Mouse (Mus musculus) CH12.LX (cell line): ENCODE results near the gene Zfp658. TPM values are rescaled to one million over a fixed set of nuclear protein-coding genes. Genes with fewer than 3 reads are reported as not detected.

Experiments used
- DNase-seq: peaks from one replicate; pipeline ENCODE4 v3.0.0-alpha.2; 2013; ENCODE audit errors: extremely low read depth
- H3K27ac ChIP-seq: 2 replicates; pipeline ENCODE4 v1.5.1; 2012; ENCODE audit warnings: low read depth, mild to moderate bottlenecking, control low read depth, moderate library complexity; ENCODE audit not compliant: insufficient read depth
- H3K27me3 ChIP-seq: replicated peaks from 2 replicates; pipeline ENCODE3; 2012; ENCODE audit warnings: inconsistent platforms
- H3K36me3 ChIP-seq, 2 experiments: replicated peaks in 1 of 2; 2 replicates each; pipeline versions ENCODE3 to v1.6.1; 2012; ENCODE audit warnings: inconsistent platforms in 1 of 2, low read length in 1 of 2, mild to moderate bottlenecking in 1 of 2, mixed read lengths in 1 of 2, moderate library complexity in 1 of 2; ENCODE audit not compliant: control insufficient read depth in 1 of 2, insufficient read depth in 1 of 2
- H3K4me1 ChIP-seq, 2 experiments: 2 replicates each; pipeline ENCODE4 v1.6.1; 2012; ENCODE audit warnings: inconsistent platforms in 1 of 2, moderate library complexity in 1 of 2; ENCODE audit not compliant: insufficient read depth in 2 of 2, control insufficient read depth in 1 of 2
- H3K4me2 ChIP-seq: 2 replicates; pipeline ENCODE4 v1.6.1; 2012; ENCODE audit warnings: low read depth, mild to moderate bottlenecking, control low read depth; ENCODE audit not compliant: poor library complexity, insufficient read depth, severe bottlenecking
- H3K4me3 ChIP-seq, 3 experiments: fragments of 150-350 bp in 1 of 3; sonication (generic) in 1 of 3; replicated peaks in 1 of 3; 2 replicates each; pipeline versions ENCODE3 to v1.5.1; 2011 to 2012; ENCODE audit warnings: low read depth in 2 of 3, low read length in 2 of 3, mild to moderate bottlenecking in 2 of 3, moderate library complexity in 2 of 3, control low read depth in 1 of 3, improper control_type of control experiment in 1 of 3, inconsistent platforms in 1 of 3, mixed read lengths in 1 of 3; ENCODE audit not compliant: poor library complexity in 1 of 3
- H3K79me2 ChIP-seq: replicated peaks from 2 replicates; pipeline ENCODE4 v1.6.1; 2012; ENCODE audit warnings: mild to moderate bottlenecking, moderate library complexity; ENCODE audit not compliant: control insufficient read depth, poor library complexity, insufficient read depth, severe bottlenecking; ENCODE audit errors: extremely low read depth
- H3K9ac ChIP-seq: 2 replicates; pipeline ENCODE4 v1.6.1; 2012; ENCODE audit warnings: low read depth, mild to moderate bottlenecking, control low read depth, moderate library complexity; ENCODE audit not compliant: insufficient read depth
- H3K9me3 ChIP-seq: replicated peaks from 2 replicates; pipeline ENCODE3; 2012; ENCODE audit warnings: low read length, inconsistent platforms, mixed read lengths
- BHLHE40 ChIP-seq: IDR thresholded peaks from 2 replicates; pipeline ENCODE4 v1.6.1; 2011; ENCODE audit warnings: mild to moderate bottlenecking, low read depth, low read length, improper control_type of control experiment
- CHD1 ChIP-seq: IDR thresholded peaks from 2 replicates; pipeline ENCODE4 v1.6.1; 2012; ENCODE audit warnings: low read depth, low read length, improper control_type of control experiment, inconsistent platforms
- CHD2 ChIP-seq: IDR thresholded peaks from 2 replicates; pipeline ENCODE4 v1.6.1; 2011; ENCODE audit warnings: low read length, improper control_type of control experiment
- CTCF ChIP-seq, 2 experiments: IDR thresholded peaks in 1 of 2; conservative IDR thresholded peaks in 1 of 2; 2 replicates each; pipeline ENCODE4 v1.5.1; 2011 to 2012; ENCODE audit warnings: low read depth in 2 of 2, low read length in 2 of 2, improper control_type of control experiment in 1 of 2, inconsistent platforms in 1 of 2, mild to moderate bottlenecking in 1 of 2, moderate library complexity in 1 of 2
- E2F4 ChIP-seq: IDR thresholded peaks from 2 replicates; pipeline ENCODE4 v1.6.1; 2011; ENCODE audit warnings: low read depth, low read length, improper control_type of control experiment; ENCODE audit not compliant: insufficient replicate concordance
- ELF1 ChIP-seq: IDR thresholded peaks from 2 replicates; pipeline ENCODE4 v1.6.1; 2014; ENCODE audit warnings: low read depth, mild to moderate bottlenecking, inconsistent platforms, low read length, improper control_type of control experiment
- EP300 ChIP-seq: IDR thresholded peaks from 2 replicates; pipeline ENCODE4 v1.6.1; 2011; ENCODE audit warnings: low read length, improper control_type of control experiment
- ETS1 ChIP-seq: conservative IDR thresholded peaks from 2 replicates; pipeline ENCODE4 v1.6.1; 2012; ENCODE audit warnings: low read depth, mild to moderate bottlenecking, inconsistent platforms, low read length, improper control_type of control experiment, moderate library complexity
- GABPA ChIP-seq: IDR thresholded peaks from 2 replicates; pipeline ENCODE4 v1.6.1; 2012; ENCODE audit warnings: low read depth, low read length, improper control_type of control experiment, inconsistent platforms; ENCODE audit not compliant: insufficient replicate concordance
- HCFC1 ChIP-seq: IDR thresholded peaks from 2 replicates; pipeline ENCODE4 v1.6.1; 2012; ENCODE audit warnings: low read depth, mild to moderate bottlenecking, inconsistent platforms, low read length, improper control_type of control experiment
- IRF4 ChIP-seq: IDR thresholded peaks from 2 replicates; pipeline ENCODE4 v1.6.1; 2014; ENCODE audit warnings: low read depth, mild to moderate bottlenecking, inconsistent platforms, low read length, improper control_type of control experiment
- JUN ChIP-seq: IDR thresholded peaks from 2 replicates; pipeline ENCODE4 v1.6.1; 2011; ENCODE audit warnings: low read depth, mild to moderate bottlenecking, low read length, improper control_type of control experiment, moderate library complexity; ENCODE audit not compliant: insufficient read depth
- JUND ChIP-seq: conservative IDR thresholded peaks from 2 replicates; pipeline ENCODE4 v1.6.1; 2011; ENCODE audit warnings: low read depth, low read length, improper control_type of control experiment
- KAT2A ChIP-seq: IDR thresholded peaks from 2 replicates; pipeline ENCODE4 v1.6.1; 2012; ENCODE audit warnings: low read length, improper control_type of control experiment, inconsistent platforms; ENCODE audit not compliant: insufficient replicate concordance
- MAFK ChIP-seq: IDR thresholded peaks from 2 replicates; pipeline ENCODE4 v1.6.1; 2011; ENCODE audit warnings: low read length, improper control_type of control experiment; ENCODE audit not compliant: insufficient replicate concordance
- MAX ChIP-seq: IDR thresholded peaks from 2 replicates; pipeline ENCODE4 v1.6.1; 2011; ENCODE audit warnings: low read length, improper control_type of control experiment
- MAZ ChIP-seq: IDR thresholded peaks from 2 replicates; pipeline ENCODE4 v1.6.1; 2012; ENCODE audit warnings: low read depth, mild to moderate bottlenecking, inconsistent platforms, low read length, improper control_type of control experiment, moderate library complexity
- MEF2A ChIP-seq: IDR thresholded peaks from 2 replicates; pipeline ENCODE4 v1.6.1; 2014; ENCODE audit warnings: low read depth, mild to moderate bottlenecking, inconsistent platforms, low read length, improper control_type of control experiment, borderline replicate concordance
- MXI1 ChIP-seq: IDR thresholded peaks from 2 replicates; pipeline ENCODE4 v1.6.1; 2011; ENCODE audit warnings: mild to moderate bottlenecking, low read depth, low read length, improper control_type of control experiment
- MYC ChIP-seq: IDR thresholded peaks from 2 replicates; pipeline ENCODE4 v1.6.1; 2011; ENCODE audit warnings: low read depth, mild to moderate bottlenecking, improper control_type of control experiment, low read length
- NELFE ChIP-seq: IDR thresholded peaks from 2 replicates; pipeline ENCODE4 v1.6.1; 2011; ENCODE audit warnings: low read depth, low read length, improper control_type of control experiment
- NRF1 ChIP-seq: IDR thresholded peaks from 2 replicates; pipeline ENCODE4 v1.6.1; 2014; ENCODE audit warnings: low read depth, mild to moderate bottlenecking, inconsistent platforms, low read length, improper control_type of control experiment, moderate library complexity
- PAX5 ChIP-seq: IDR thresholded peaks from 2 replicates; pipeline ENCODE4 v1.6.1; 2012; ENCODE audit warnings: low read length, inconsistent platforms, mixed read lengths
- POLR2A ChIP-seq: IDR thresholded peaks from 2 replicates; pipeline ENCODE4 v1.6.1; 2011; ENCODE audit warnings: low read depth, mild to moderate bottlenecking, improper control_type of control experiment, low read length
- POLR2AphosphoS2 ChIP-seq: IDR thresholded peaks from 2 replicates; pipeline ENCODE4 v1.6.1; 2011; ENCODE audit warnings: low read depth, low read length, improper control_type of control experiment
- RAD21 ChIP-seq: IDR thresholded peaks from 2 replicates; pipeline ENCODE4 v1.6.1; 2011; ENCODE audit warnings: low read depth, mild to moderate bottlenecking, low read length, improper control_type of control experiment, moderate library complexity
- RCOR1 ChIP-seq: conservative IDR thresholded peaks from 2 replicates; pipeline ENCODE4 v1.6.1; 2012; ENCODE audit warnings: low read depth, mild to moderate bottlenecking, inconsistent platforms, low read length, improper control_type of control experiment
- SIN3A ChIP-seq: IDR thresholded peaks from 2 replicates; pipeline ENCODE4 v1.6.1; 2012; ENCODE audit warnings: low read length, improper control_type of control experiment, inconsistent platforms
- SMC3 ChIP-seq: IDR thresholded peaks from 2 replicates; pipeline ENCODE4 v1.6.1; 2011; ENCODE audit warnings: low read depth, low read length, improper control_type of control experiment
- TBP ChIP-seq: conservative IDR thresholded peaks from 2 replicates; pipeline ENCODE4 v1.6.1; 2011; ENCODE audit warnings: low read depth, low read length, improper control_type of control experiment
- TCF12 ChIP-seq: IDR thresholded peaks from 2 replicates; pipeline ENCODE4 v1.6.1; 2014; ENCODE audit warnings: low read depth, mild to moderate bottlenecking, inconsistent platforms, low read length, improper control_type of control experiment
- UBTF ChIP-seq: IDR thresholded peaks from 2 replicates; pipeline ENCODE4 v1.6.1; 2012; ENCODE audit warnings: low read depth, mild to moderate bottlenecking, inconsistent platforms, low read length, improper control_type of control experiment, moderate library complexity
- USF1 ChIP-seq: IDR thresholded peaks from 2 replicates; pipeline ENCODE4 v1.6.1; 2014; ENCODE audit warnings: low read depth, mild to moderate bottlenecking, inconsistent platforms, low read length, improper control_type of control experiment
- USF2 ChIP-seq: conservative IDR thresholded peaks from 2 replicates; pipeline ENCODE4 v1.6.1; 2011; ENCODE audit warnings: low read depth, low read length, improper control_type of control experiment
- ZC3H11A ChIP-seq: IDR thresholded peaks from 2 replicates; pipeline ENCODE4 v1.6.1; 2012; ENCODE audit warnings: low read depth, mild to moderate bottlenecking, inconsistent platforms, low read length, improper control_type of control experiment
- ZKSCAN1 ChIP-seq: IDR thresholded peaks from 2 replicates; pipeline ENCODE4 v1.6.1; 2012; ENCODE audit warnings: low read depth, inconsistent platforms, low read length, improper control_type of control experiment, borderline replicate concordance
- ZMIZ1 ChIP-seq: IDR thresholded peaks from 2 replicates; pipeline ENCODE4 v1.6.1; 2012; ENCODE audit warnings: low read depth, mild to moderate bottlenecking, inconsistent platforms, low read length, improper control_type of control experiment
- ZNF384 ChIP-seq: IDR thresholded peaks from 2 replicates; pipeline ENCODE4 v1.6.1; 2012; ENCODE audit warnings: low read depth, low read length, improper control_type of control experiment, inconsistent platforms
- dilution Hi-C: fragments of 300-500 bp; cut with MboI; formaldehyde crosslinking; loops from 2 replicates; pipeline ENCODE4 v1.14.3; 2020; ENCODE audit warnings: low sequenced_read_pairs; ENCODE audit not compliant: extremely low pct_unique_long_range_greater_than_20kb, extremely low pct_ligation_motif_present
- in situ Hi-C: fragments of 300-500 bp; cut with MboI; formaldehyde crosslinking; loops from 3 replicates; pipeline ENCODE4 v1.14.3; 2019; ENCODE audit warnings: low sequenced_read_pairs, low pct_ligation_motif_present, low pct_unique_long_range_greater_than_20kb, mixed read lengths
- polyA plus RNA-seq: library from polyadenylated mRNA; unstranded; fragments of >175 nt; gene quantifications from 2 replicates; pipeline ENCODE4 v1.2.1, GENCODE M21; 2012; ENCODE audit warnings: low read depth; ENCODE audit not compliant: insufficient read length
- total RNA-seq, 2 experiments: library from RNA; depleted of rRNA; stranded (reverse); fragments of 300-350 nt in 1 of 2; fragments of >200 nt in 1 of 2; gene quantifications; 2 replicates each; pipeline ENCODE4 v1.2.3; 2012 to 2014

Gene Zfp658
- total RNA-seq (2012; rRNA removed) (2.5 and 2.9 TPM in 2 replicates), total RNA-seq (2014; rRNA removed) (3.3 and 3.4 TPM in 2 replicates), polyA plus RNA-seq (2.0 and 2.3 TPM in 2 replicates)

GRCm38 (mm10) chr7:43562006-43562633 is at the start of gene Zfp658:
TSS of gene Zfp658 (plus strand) at chr7:43562256.
- Histone ChIP-seq H3K4me1 (peaks cover 13 to 23% of the 10 kb centered on the region in 2 experiments), H3K9me3 (no peaks in the 10 kb centered on the region), H3K9ac (peak within 1 kb of the TSS; percentile 47), H3K79me2 (no peaks in the 10 kb centered on the region), H3K27ac (peak within 1 kb of the TSS; percentile 35), H3K36me3 (peaks cover 4 to 16% of the 10 kb centered on the region in 2 experiments), H3K4me2 (peak within 1 kb of the TSS; percentile 79), H3K27me3 (no peaks in the 10 kb centered on the region), H3K4me3 (peak within 1 kb of the TSS; percentile 75 to 94 (median 79))
- peak; percentile 49; the same call in 1 of the 2 replicates for TF ChIP-seq MAZ
- TF ChIP-seq PAX5, result no peak
- TF ChIP-seq BHLHE40, result 0 out of 2 replicates have a peak, but pooled peaks have one; percentile 31
- peak; percentile 56 for TF ChIP-seq MYC
- TF ChIP-seq JUND, result no peak
- peak; percentile 50; the same call in 1 of the 2 replicates for TF ChIP-seq MAX
- peak; percentile 78; the same call in 1 of the 2 replicates for TF ChIP-seq TCF12
- no peak for TF ChIP-seq MAFK
- no peak; the same call in 1 of the 2 replicates for TF ChIP-seq CHD1
- no peak for TF ChIP-seq RAD21
- no peak for TF ChIP-seq CTCF (conservative IDR thresholded peaks at IDR 0.05 in 1 of 2, IDR thresholded peaks at IDR 0.05 in 1 of 2; ENCODE audit: low read depth in 2 of 2, low read length in 2 of 2)
- peak; percentile 71 for TF ChIP-seq POLR2A
- peak; percentile 84 for TF ChIP-seq SIN3A
- TF ChIP-seq UBTF, result no peak
- peak; percentile 25; the same call in 1 of the 2 replicates for TF ChIP-seq EP300
- TF ChIP-seq CHD2, result peak; percentile 33; the same call in 1 of the 2 replicates
- peak; percentile 56; the same call in 1 of the 2 replicates for TF ChIP-seq MEF2A
- TF ChIP-seq HCFC1, result peak; percentile 78
- peak; percentile 30; the same call in 1 of the 2 replicates for TF ChIP-seq ZMIZ1
- no peak for TF ChIP-seq JUN
- TF ChIP-seq RCOR1, result 0 out of 2 replicates have a peak, but pooled peaks have one; percentile 45
- TF ChIP-seq ETS1, result peak; percentile 42; the same call in 1 of the 2 replicates
- 0 out of 2 replicates have a peak, but pooled peaks have one; percentile 26 for TF ChIP-seq TBP
- TF ChIP-seq E2F4, result no peak
- TF ChIP-seq ELF1, result peak; percentile 83
- TF ChIP-seq MXI1, result peak; percentile 39; the same call in 1 of the 2 replicates
- TF ChIP-seq ZNF384, result peak; percentile 75
- TF ChIP-seq USF1, result no peak
- no peak for TF ChIP-seq SMC3
- peak; percentile 89 for TF ChIP-seq NRF1
- TF ChIP-seq KAT2A, result no peak
- TF ChIP-seq POLR2AphosphoS2, result no peak
- TF ChIP-seq USF2, result no peak
- no peak for TF ChIP-seq NELFE
- peak; percentile 35; the same call in 1 of the 2 replicates for TF ChIP-seq IRF4
- TF ChIP-seq GABPA, result no peak
- TF ChIP-seq ZKSCAN1, result no peak
- no peak for TF ChIP-seq ZC3H11A
- dilution Hi-C loops, result no loop called here
- in situ Hi-C loops, result no loop called here
- DNase-seq, result peak; percentile 94
